ENCODE assay signal across 8 mouse cellular contexts in the genomic region with DNA sequence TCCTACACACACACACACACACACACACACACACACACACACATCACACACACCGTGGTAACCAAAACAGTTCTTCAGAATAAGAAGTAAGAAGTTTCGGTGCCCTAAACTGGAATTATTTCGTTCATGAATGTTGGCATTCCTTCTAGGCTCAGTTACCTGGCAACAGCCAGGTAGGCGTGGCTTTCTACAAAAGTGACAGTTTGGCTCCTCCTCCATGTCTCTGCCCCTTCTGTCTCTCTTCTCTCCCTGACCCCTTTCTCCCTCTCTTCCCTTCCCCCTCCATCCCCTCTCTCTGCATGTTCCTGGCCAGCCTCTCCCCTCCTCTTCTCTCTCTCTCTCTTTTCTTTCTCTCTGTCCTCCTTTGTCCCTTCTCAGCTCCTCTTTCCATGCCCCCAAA. TPM values are rescaled to one million over a fixed set of nuclear protein-coding genes. Genes with fewer than 3 reads are reported as not detected.
DNase-seq lines count a peak whose midpoint lies in the region; ATAC-seq and TF ChIP-seq lines count a peak whose summit lies in the region.

No protein-coding gene starts in this region.

- no peak for TF ChIP-seq RAD21 in MEL (IDR thresholded peaks at IDR 0.05; ENCODE audit: low read depth, low read length)

- no peak for TF ChIP-seq CTCF in E14TG2a.4 (conservative IDR thresholded peaks at IDR 0.05; ENCODE audit: low read length)
- TF ChIP-seq CTCF in MEL (IDR thresholded peaks at IDR 0.05 in 2 of 3, conservative IDR thresholded peaks at IDR 0.05 in 1 of 3; ENCODE audit: control insufficient read depth in 1 of 3, insufficient read depth in 1 of 3, low read depth in 2 of 3, low read length in 3 of 3, poor library complexity in 1 of 3, severe bottlenecking in 1 of 3): no peak
- no peak for TF ChIP-seq CTCF in liver, embryonic 14.5 days (IDR thresholded peaks at IDR 0.05; ENCODE audit: low read depth)

- DNase-seq in MEL (ENCODE audit: low read depth, low spot score): peak; percentile 33
- no peak for DNase-seq in intestine, embryonic 14.5 days (ENCODE audit: low spot score)
- DNase-seq in liver, embryonic 14.5 days (ENCODE audit: low read depth in 3 of 3, low spot score in 3 of 3): no peak
- DNase-seq in testis, postnatal 14 days (ENCODE audit: low spot score): no peak
- DNase-seq in cerebellum, adult 9-11 months: no peak
- DNase-seq in thymus, postnatal 4 days: no peak

- WGBS in intestine, embryonic 14.5 days: 40% methylated on average over 4 of the region's 4 CpGs
- 41% methylated on average over 4 of the region's 4 CpGs for WGBS in liver, embryonic 14.5 days (ENCODE audit: insufficient replicate concordance)

- peak overlapping the region; percentile 91 for H3K27ac ChIP-seq in MEL (ENCODE audit: control insufficient read depth, low read depth, low read length)
- H3K27ac ChIP-seq in intestine, embryonic 14.5 days (ENCODE audit: low read depth): peak overlapping the region; percentile 98
- peak overlapping the region; percentile 97 for H3K27ac ChIP-seq in liver, embryonic 14.5 days

- H3K4me2 ChIP-seq in intestine, embryonic 14.5 days (ENCODE audit: low read length): peak overlapping the region; percentile 100
- peak overlapping the region; percentile 99 for H3K4me2 ChIP-seq in liver, embryonic 14.5 days (ENCODE audit: low read depth)

- no peak for ATAC-seq in intestine, embryonic 14.5 days (replicated peaks; ENCODE audit: low FRiP score, low TSS enrichment, low read depth)
- no peak for ATAC-seq in liver, embryonic 14.5 days (ENCODE audit: insufficient read depth)
- no peak for ATAC-seq in granulocyte monocyte progenitor cell, adult 5-6 weeks (replicated peaks; ENCODE audit: poor library complexity, severe bottlenecking)

- H3K4me1 ChIP-seq in E14TG2a.4 (replicated peaks; ENCODE audit: low read depth, low read length): peaks cover 58% of the 10 kb centered on the region
- H3K4me1 ChIP-seq in MEL (ENCODE audit: control insufficient read depth in 1 of 2, insufficient read depth in 2 of 2, low read length in 2 of 2): peaks cover 11 to 36% of the 10 kb centered on the region in 2 experiments
- peaks cover 22% of the 10 kb centered on the region for H3K4me1 ChIP-seq in intestine, embryonic 14.5 days (replicated peaks; ENCODE audit: control insufficient read depth, insufficient read depth, low read length)
- peaks cover 64 to 65% of the 10 kb centered on the region in 2 experiments for H3K4me1 ChIP-seq in liver, embryonic 14.5 days (replicated peaks; ENCODE audit: control insufficient read depth in 2 of 2, insufficient read depth in 2 of 2, low read length in 1 of 2)

- TF ChIP-seq EP300 in MEL (IDR thresholded peaks at IDR 0.05; ENCODE audit: low read depth in 1 of 2, low read length in 2 of 2): no peak
- TF ChIP-seq EP300 in liver, embryonic 14.5 days (IDR thresholded peaks at IDR 0.05; ENCODE audit: low read depth): no peak

- H3K79me2 ChIP-seq in MEL (ENCODE audit: control insufficient read depth, insufficient read depth, low read length, poor library complexity): no peaks in the 10 kb centered on the region; the same call in 1 of the 2 replicates

- H3K4me3 ChIP-seq in E14TG2a.4 (replicated peaks; ENCODE audit: low read length) (peak overlapping the region; percentile 85), MEL (ENCODE audit: control insufficient read depth in 1 of 2, insufficient read depth in 1 of 2, low read depth in 2 of 2, low read length in 2 of 2) (peak overlapping the region in 1 of 2 experiments; percentile 57; a peak in 2 of 4 replicates)
- peak overlapping the region; percentile 53 for H3K4me3 ChIP-seq in intestine, embryonic 14.5 days (ENCODE audit: low read depth, low read length)
- peak overlapping the region in 1 of 2 experiments; percentile 75; a peak in 2 of 4 replicates for H3K4me3 ChIP-seq in liver, embryonic 14.5 days (ENCODE audit: insufficient read depth in 1 of 2, low read depth in 2 of 2, low read length in 2 of 2)

- H3K9me3 ChIP-seq in E14TG2a.4 (ENCODE audit: low read length) (no peaks in the 10 kb centered on the region), MEL (replicated peaks; ENCODE audit: insufficient read depth, low read length) (no peaks in the 10 kb centered on the region)
- H3K9me3 ChIP-seq in intestine, embryonic 14.5 days (ENCODE audit: control insufficient read depth, low read length): no peaks in the 10 kb centered on the region
- H3K9me3 ChIP-seq in liver, embryonic 14.5 days (ENCODE audit: control insufficient read depth, low read length): no peaks in the 10 kb centered on the region

- H3K36me3 ChIP-seq in E14TG2a.4 (ENCODE audit: insufficient read depth, low read length) (no peaks in the 10 kb centered on the region), MEL (ENCODE audit: control insufficient read depth in 1 of 2, insufficient read depth in 2 of 2, low read length in 2 of 2) (peaks cover 0 to 34% of the 10 kb centered on the region in 2 experiments; a peak in 2 of 4 replicates)
- H3K36me3 ChIP-seq in intestine, embryonic 14.5 days (ENCODE audit: control insufficient read depth, insufficient read depth, low read length): no peaks in the 10 kb centered on the region
- no peaks in the 10 kb centered on the region for H3K36me3 ChIP-seq in liver, embryonic 14.5 days (replicated peaks; ENCODE audit: control insufficient read depth, insufficient read depth, low read depth)

- H3K27me3 ChIP-seq in E14TG2a.4 (ENCODE audit: insufficient read depth, low read length) (peaks cover 14% of the 10 kb centered on the region), MEL (ENCODE audit: control insufficient read depth in 1 of 2, insufficient read depth in 2 of 2, low read length in 2 of 2) (no peaks in the 10 kb centered on the region)
- 0 out of 2 replicates have a peak, but pooled peaks cover 5% of the 10 kb centered on the region for H3K27me3 ChIP-seq in intestine, embryonic 14.5 days (replicated peaks; ENCODE audit: control insufficient read depth, insufficient read depth, low read length)
- peaks cover 5% of the 10 kb centered on the region; the same call in 1 of the 2 replicates for H3K27me3 ChIP-seq in liver, embryonic 14.5 days (ENCODE audit: control insufficient read depth, insufficient read depth, low read length)

- H3K9ac ChIP-seq in MEL (ENCODE audit: control insufficient read depth, low read depth, low read length, poor library complexity, severe bottlenecking): no peak overlapping the region
- H3K9ac ChIP-seq in intestine, embryonic 14.5 days (ENCODE audit: low read length): peak overlapping the region; percentile 82; the same call in 1 of the 2 replicates
- H3K9ac ChIP-seq in liver, embryonic 14.5 days (replicated peaks): peak overlapping the region; percentile 89

- no peak for TF ChIP-seq POLR2A in MEL (IDR thresholded peaks at IDR 0.05; ENCODE audit: control insufficient read depth in 1 of 2, insufficient read depth in 1 of 2, low read depth in 1 of 2, low read length in 2 of 2, poor library complexity in 1 of 2)

TF ChIP-seq in MEL, 35 proteins besides CTCF, POLR2A, EP300 and RAD21:
- TF ChIP-seq HCFC1 (IDR thresholded peaks at IDR 0.05; ENCODE audit: low read depth, low read length): no peak
- no peak for TF ChIP-seq ZNF384 (IDR thresholded peaks at IDR 0.05; ENCODE audit: low read depth, low read length)
- no peak for TF ChIP-seq RCOR1 (IDR thresholded peaks at IDR 0.05; ENCODE audit: low read depth, low read length)
- no peak for TF ChIP-seq TBP (IDR thresholded peaks at IDR 0.05; ENCODE audit: low read depth, low read length)

RNA-seq across cellular contexts. Expression of a gene that starts 11.9 kb away (rescaled TPM):
- 652 and 695 TPM in 2 replicates for total RNA-seq in MEL (2012; rRNA removed)
- 1,000 to 10,000 TPM in 1 of 2 experiments, 100 to 1,000 TPM in 1; 817 to 1,342 TPM for polyA plus RNA-seq in MEL (2012; ENCODE audit: insufficient read depth in 1 of 2, insufficient read length in 2 of 2, low read depth in 1 of 2, low replicate concordance in 2 of 2, missing spikeins in 1 of 2)
- polyA plus RNA-seq in intestine, embryonic 14.5 days (2014; fragmentation: Nextera tagmentation; extraction: Ambion mirVana): 1,249 and 1,259 TPM in 2 replicates
- polyA plus RNA-seq in liver, embryonic 14.5 days (2012; rRNA removed): 857 and 1,453 TPM in 2 replicates
- 684 and 702 TPM in 2 replicates for polyA plus RNA-seq in liver, embryonic 14.5 days (2014; fragmentation: Nextera tagmentation; extraction: Ambion mirVana)
- total RNA-seq in granulocyte monocyte progenitor cell, adult 5-6 weeks (2014; fragmentation: Nextera tagmentation): 4,580 and 4,737 TPM in 2 replicates
- 844 and 942 TPM in 2 replicates for total RNA-seq in granulocyte monocyte progenitor cell, adult 5-6 weeks (2017)

RNA-seq across cellular contexts. Expression of a gene that starts 46.1 kb away (rescaled TPM):
- total RNA-seq in MEL (2012; rRNA removed): 20.3 and 25.9 TPM in 2 replicates
- polyA plus RNA-seq in MEL (2012; ENCODE audit: insufficient read depth in 1 of 2, insufficient read length in 2 of 2, low read depth in 1 of 2, low replicate concordance in 2 of 2, missing spikeins in 1 of 2): 10 to 100 TPM in 1 of 2 experiments, not detected in 1; 24.0 TPM
- polyA plus RNA-seq in intestine, embryonic 14.5 days (2014; fragmentation: Nextera tagmentation; extraction: Ambion mirVana): 4.7 and 5.4 TPM in 2 replicates
- 2.6 and 3.8 TPM in 2 replicates for polyA plus RNA-seq in liver, embryonic 14.5 days (2012; rRNA removed)
- 2.0 and 2.8 TPM in 2 replicates for polyA plus RNA-seq in liver, embryonic 14.5 days (2014; fragmentation: Nextera tagmentation; extraction: Ambion mirVana)
- 15.4 and 26.2 TPM in 2 replicates for total RNA-seq in granulocyte monocyte progenitor cell, adult 5-6 weeks (2014; fragmentation: Nextera tagmentation)
- total RNA-seq in granulocyte monocyte progenitor cell, adult 5-6 weeks (2017): 16.0 and 20.5 TPM in 2 replicates
